Mouse (Mus musculus): ENCODE measurements at regions not wholly inside any gene's neighbourhood (a gene's known extent, or its start where the extent isn't known, plus 50 kb on each side); places are given as distances from the start of the nearest gene placed in this dataset.

- Histone ChIP-seq H3K9me3 (ENCODE audit: control insufficient read depth, low read length) (no peaks in the 10 kb centered on the region), H3K27me3 (replicated peaks; ENCODE audit: control insufficient read depth, insufficient read depth, low read length) (no peaks in the 10 kb centered on the region), H3K4me2 (ENCODE audit: low read length) (no peak overlapping the region), H3K4me3 (ENCODE audit: low read length) (no peak overlapping the region), H3K4me1 (ENCODE audit: control insufficient read depth, insufficient read depth, low read depth, low read length) (no peaks in the 10 kb centered on the region), H3K9ac (ENCODE audit: low read depth, low read length) (no peak overlapping the region), H3K36me3 (ENCODE audit: control insufficient read depth, insufficient read depth, low read length) (no peaks in the 10 kb centered on the region), H3K27ac (ENCODE audit: low read depth, low read length) (no peak overlapping the region)
- 88% methylated on average over 1 of the region's 1 CpGs for WGBS
- ATAC-seq, result no peak
These were observed 56.4 kb downstream of the Rassf10 start for GRCm38 (mm10) chr7:113010150-113010549.

GRCm38 (mm10) chr7:113017092-113017755, 63.5 kb downstream of the Rassf10 start:
- no peak overlapping the region for H3K4me2 ChIP-seq (ENCODE audit: low read length)
- no peaks in the 10 kb centered on the region for H3K9me3 ChIP-seq (ENCODE audit: control insufficient read depth, low read length)
- H3K4me1 ChIP-seq (ENCODE audit: control insufficient read depth, insufficient read depth, low read depth, low read length), result no peaks in the 10 kb centered on the region
- no peak overlapping the region for H3K4me3 ChIP-seq (ENCODE audit: low read length)
- H3K27ac ChIP-seq (ENCODE audit: low read depth, low read length), result no peak overlapping the region
- no peak overlapping the region for H3K9ac ChIP-seq (ENCODE audit: low read depth, low read length)
- H3K27me3 ChIP-seq (replicated peaks; ENCODE audit: control insufficient read depth, insufficient read depth, low read length), result no peaks in the 10 kb centered on the region
- no peak for ATAC-seq
- no peaks in the 10 kb centered on the region for H3K36me3 ChIP-seq (ENCODE audit: control insufficient read depth, insufficient read depth, low read length)
- WGBS, result 48% methylated on average over 8 of the region's 8 CpGs

- no peak overlapping the region for H3K4me2 ChIP-seq (ENCODE audit: low read length)
- H3K27me3 ChIP-seq (replicated peaks; ENCODE audit: control insufficient read depth, insufficient read depth, low read length), result no peaks in the 10 kb centered on the region
- no peak overlapping the region for H3K9ac ChIP-seq (ENCODE audit: low read depth, low read length)
- H3K4me3 ChIP-seq (ENCODE audit: low read length), result no peak overlapping the region
- H3K27ac ChIP-seq (ENCODE audit: low read depth, low read length), result no peak overlapping the region
- H3K9me3 ChIP-seq (ENCODE audit: control insufficient read depth, low read length), result no peaks in the 10 kb centered on the region
- ATAC-seq, result no peak
- no peaks in the 10 kb centered on the region for H3K4me1 ChIP-seq (ENCODE audit: control insufficient read depth, insufficient read depth, low read depth, low read length)
- H3K36me3 ChIP-seq (ENCODE audit: control insufficient read depth, insufficient read depth, low read length), result no peaks in the 10 kb centered on the region
- WGBS, result 75% methylated on average over 5 of the region's 5 CpGs
These were observed 67.7 kb downstream of the Rassf10 start for GRCm38 (mm10) chr7:113021412-113021811.

GRCm38 (mm10) chr7:113022516-113022915, 68.8 kb downstream of the Rassf10 start:
- no peak overlapping the region for H3K9ac ChIP-seq (ENCODE audit: low read depth, low read length)
- no peaks in the 10 kb centered on the region for H3K4me1 ChIP-seq (ENCODE audit: control insufficient read depth, insufficient read depth, low read depth, low read length)
- H3K9me3 ChIP-seq (ENCODE audit: control insufficient read depth, low read length), result no peaks in the 10 kb centered on the region
- no peaks in the 10 kb centered on the region for H3K36me3 ChIP-seq (ENCODE audit: control insufficient read depth, insufficient read depth, low read length)
- WGBS, result 45% methylated on average over 2 of the region's 2 CpGs
- H3K4me3 ChIP-seq (ENCODE audit: low read length), result no peak overlapping the region
- no peak overlapping the region for H3K27ac ChIP-seq (ENCODE audit: low read depth, low read length)
- no peak overlapping the region for H3K4me2 ChIP-seq (ENCODE audit: low read length)
- H3K27me3 ChIP-seq (replicated peaks; ENCODE audit: control insufficient read depth, insufficient read depth, low read length), result no peaks in the 10 kb centered on the region
- ATAC-seq, result no peak

GRCm38 (mm10) chr7:113025758-113026157, 72.0 kb downstream of the Rassf10 start:
- H3K27ac ChIP-seq (ENCODE audit: low read depth, low read length), result no peak overlapping the region
- ATAC-seq, result no peak
- no peak overlapping the region for H3K9ac ChIP-seq (ENCODE audit: low read depth, low read length)
- no peaks in the 10 kb centered on the region for H3K27me3 ChIP-seq (replicated peaks; ENCODE audit: control insufficient read depth, insufficient read depth, low read length)
- no peak overlapping the region for H3K4me3 ChIP-seq (ENCODE audit: low read length)
- H3K36me3 ChIP-seq (ENCODE audit: control insufficient read depth, insufficient read depth, low read length), result no peaks in the 10 kb centered on the region
- H3K9me3 ChIP-seq (ENCODE audit: control insufficient read depth, low read length), result no peaks in the 10 kb centered on the region
- 95% methylated on average over 1 of the region's 1 CpGs for WGBS
- H3K4me1 ChIP-seq (ENCODE audit: control insufficient read depth, insufficient read depth, low read depth, low read length), result no peaks in the 10 kb centered on the region
- no peak overlapping the region for H3K4me2 ChIP-seq (ENCODE audit: low read length)

GRCm38 (mm10) chr7:113026290-113027075, 72.7 kb downstream of the Rassf10 start:
- no peak for ATAC-seq
- Histone ChIP-seq H3K9me3 (ENCODE audit: control insufficient read depth, low read length) (no peaks in the 10 kb centered on the region), H3K9ac (ENCODE audit: low read depth, low read length) (no peak overlapping the region), H3K4me3 (ENCODE audit: low read length) (no peak overlapping the region), H3K4me2 (ENCODE audit: low read length) (no peak overlapping the region), H3K27ac (ENCODE audit: low read depth, low read length) (no peak overlapping the region), H3K27me3 (replicated peaks; ENCODE audit: control insufficient read depth, insufficient read depth, low read length) (no peaks in the 10 kb centered on the region), H3K4me1 (ENCODE audit: control insufficient read depth, insufficient read depth, low read depth, low read length) (no peaks in the 10 kb centered on the region), H3K36me3 (ENCODE audit: control insufficient read depth, insufficient read depth, low read length) (no peaks in the 10 kb centered on the region)
- WGBS, result 84% methylated on average over 10 of the region's 10 CpGs

GRCm38 (mm10) chr7:113027125-113027801, 73.5 kb downstream of the Rassf10 start:
- Histone ChIP-seq H3K4me3 (ENCODE audit: low read length) (no peak overlapping the region), H3K4me1 (ENCODE audit: control insufficient read depth, insufficient read depth, low read depth, low read length) (no peaks in the 10 kb centered on the region), H3K27ac (ENCODE audit: low read depth, low read length) (no peak overlapping the region), H3K36me3 (ENCODE audit: control insufficient read depth, insufficient read depth, low read length) (no peaks in the 10 kb centered on the region), H3K27me3 (replicated peaks; ENCODE audit: control insufficient read depth, insufficient read depth, low read length) (no peaks in the 10 kb centered on the region), H3K9me3 (ENCODE audit: control insufficient read depth, low read length) (no peaks in the 10 kb centered on the region), H3K4me2 (ENCODE audit: low read length) (no peak overlapping the region), H3K9ac (ENCODE audit: low read depth, low read length) (no peak overlapping the region)
- 62% methylated on average over 5 of the region's 5 CpGs for WGBS
- no peak for ATAC-seq

- Histone ChIP-seq H3K36me3 (ENCODE audit: control insufficient read depth, insufficient read depth, low read length) (no peaks in the 10 kb centered on the region), H3K4me1 (ENCODE audit: control insufficient read depth, insufficient read depth, low read depth, low read length) (no peaks in the 10 kb centered on the region), H3K4me3 (ENCODE audit: low read length) (no peak overlapping the region), H3K27ac (ENCODE audit: low read depth, low read length) (no peak overlapping the region), H3K27me3 (replicated peaks; ENCODE audit: control insufficient read depth, insufficient read depth, low read length) (no peaks in the 10 kb centered on the region), H3K9me3 (ENCODE audit: control insufficient read depth, low read length) (no peaks in the 10 kb centered on the region), H3K9ac (ENCODE audit: low read depth, low read length) (no peak overlapping the region), H3K4me2 (ENCODE audit: low read length) (no peak overlapping the region)
- no peak for ATAC-seq
- 71% methylated on average over 5 of the region's 5 CpGs for WGBS
These were observed 76.4 kb downstream of the Rassf10 start for GRCm38 (mm10) chr7:113030053-113030752.

GRCm38 (mm10) chr7:113035751-113036150, 82.0 kb downstream of the Rassf10 start:
- no peaks in the 10 kb centered on the region for H3K4me1 ChIP-seq (ENCODE audit: control insufficient read depth, insufficient read depth, low read depth, low read length)
- H3K27me3 ChIP-seq (replicated peaks; ENCODE audit: control insufficient read depth, insufficient read depth, low read length), result no peaks in the 10 kb centered on the region
- no peak overlapping the region for H3K4me3 ChIP-seq (ENCODE audit: low read length)
- WGBS, result 90% methylated on average over 4 of the region's 4 CpGs
- H3K9ac ChIP-seq (ENCODE audit: low read depth, low read length), result no peak overlapping the region
- H3K27ac ChIP-seq (ENCODE audit: low read depth, low read length), result no peak overlapping the region
- H3K36me3 ChIP-seq (ENCODE audit: control insufficient read depth, insufficient read depth, low read length), result no peaks in the 10 kb centered on the region
- H3K4me2 ChIP-seq (ENCODE audit: low read length), result no peak overlapping the region
- no peak for ATAC-seq
- H3K9me3 ChIP-seq (ENCODE audit: control insufficient read depth, low read length), result no peaks in the 10 kb centered on the region

Data from hindbrain, embryonic 16.5 days (tissue).